Mouse (Mus musculus) liver, adult 2 months (tissue): ENCODE measurements around the gene Rai2. TPM values are rescaled to one million over a fixed set of nuclear protein-coding genes. Genes with fewer than 3 reads are reported as not detected.
"Not testable (repeated sequence)": the region's sequence is repeated elsewhere in the genome, so short reads cannot be mapped to it uniquely, and the experiment has no call there.

Experiments used
- DNase-seq: peaks from one replicate; pipeline ENCODE4 v3.0.0-alpha.2; 2011; ENCODE audit warnings: low read depth, low spot score; ENCODE audit errors: extremely low read depth
- H3K27ac ChIP-seq: fragments of 200-500 bp; replicated peaks from 2 replicates; pipeline ENCODE4 v1.5.1; 2012; ENCODE audit warnings: low read depth, mild to moderate bottlenecking, control low read depth, inconsistent platforms, low read length; ENCODE audit not compliant: insufficient read depth
- H3K27me3 ChIP-seq: fragments of 200-500 bp; 2 replicates; pipeline ENCODE4 v1.6.1; 2012; ENCODE audit warnings: mild to moderate bottlenecking, moderate library complexity, low read length, inconsistent platforms; ENCODE audit not compliant: control insufficient read depth, insufficient read depth
- H3K36me3 ChIP-seq: fragments of 200-500 bp; 2 replicates; pipeline ENCODE4 v1.6.1; 2012; ENCODE audit warnings: low read length, inconsistent platforms; ENCODE audit not compliant: control insufficient read depth, insufficient read depth
- H3K4me1 ChIP-seq: fragments of 200-500 bp; 2 replicates; pipeline ENCODE4 v1.6.1; 2011; ENCODE audit warnings: low read length; ENCODE audit not compliant: control insufficient read depth, insufficient read depth
- H3K4me3 ChIP-seq: fragments of 200-500 bp; 2 replicates; pipeline ENCODE4 v1.5.1; 2011; ENCODE audit warnings: low read depth, mild to moderate bottlenecking, control low read depth, low read length, moderate library complexity; ENCODE audit not compliant: insufficient read depth
- H3K79me2 ChIP-seq: fragments of 200-500 bp; 2 replicates; pipeline ENCODE4 v1.6.1; 2012; ENCODE audit warnings: inconsistent platforms, mild to moderate bottlenecking, low read length, moderate library complexity; ENCODE audit not compliant: control insufficient read depth, insufficient read depth
- H3K9ac ChIP-seq: fragments of 200-500 bp; 2 replicates; pipeline ENCODE4 v1.6.1; 2012; ENCODE audit warnings: low read depth, mild to moderate bottlenecking, control low read depth, inconsistent platforms, low read length
- CTCF ChIP-seq: fragments of 200-500 bp; IDR thresholded peaks from 2 replicates; pipeline ENCODE4 v1.5.1; 2011; ENCODE audit warnings: low read depth, low read length, control low read depth
- POLR2A ChIP-seq: fragments of 200-500 bp; IDR thresholded peaks from 2 replicates; pipeline ENCODE4 v1.6.1; 2011; ENCODE audit warnings: low read length, control low read depth; ENCODE audit not compliant: insufficient read depth; ENCODE audit errors: extremely low read depth
- WGBS: fragments of 180-500 bp; shearing (Covaris S2); methylation state at CpG from one replicate; pipeline ENCODE4 v1.1.7; 2018; 5-methylcytosine and 5-hydroxymethylcytosine counted together
- polyA plus RNA-seq: library from polyadenylated mRNA; depleted of rRNA; stranded (reverse); fragments of >200 nt; gene quantifications from 2 replicates; pipeline ENCODE4 v1.2.3, GENCODE M21; 2012
- total RNA-seq: library from RNA; depleted of rRNA; stranded (reverse); fragments of >200 nt; gene quantifications from 2 replicates; pipeline ENCODE4 v1.2.3, GENCODE M21; 2014

Gene Rai2
- total and polyA plus RNA-seq, 2 experiments, result 0.28 to 2.4 TPM

DNA sequence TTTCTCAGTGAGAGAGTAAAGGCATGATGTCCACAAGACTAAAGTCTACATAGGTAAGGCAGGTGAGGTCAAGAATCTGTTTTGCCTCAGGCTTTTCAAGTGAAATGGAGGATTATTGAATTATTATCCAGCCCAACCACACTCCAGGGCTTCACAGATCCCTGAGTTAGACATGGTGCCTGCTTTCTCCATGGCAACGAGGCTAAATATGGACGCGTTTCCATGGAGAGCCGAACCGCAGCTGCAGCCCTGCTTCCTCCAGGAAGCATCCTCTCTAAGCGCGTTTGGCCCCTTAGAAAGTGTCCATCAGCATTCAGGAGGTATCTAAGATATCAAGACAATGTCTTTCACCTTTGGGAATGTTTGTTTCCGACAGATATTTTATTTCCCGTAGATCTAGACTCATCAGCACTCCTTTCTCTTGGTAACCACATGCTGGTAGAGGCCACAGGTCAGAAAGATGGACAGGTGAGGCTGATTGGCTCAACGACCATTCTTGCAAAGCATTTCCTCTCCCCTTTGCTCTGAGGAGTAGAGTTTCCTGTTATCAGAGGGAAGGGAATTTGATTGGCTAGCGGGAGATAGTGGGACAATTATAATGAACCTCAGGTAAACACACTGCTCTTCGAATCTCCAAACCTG is 59.6 kb downstream of the Rai2 start:
- no peaks in the 10 kb centered on the region for H3K36me3 ChIP-seq
- TF ChIP-seq CTCF (no peak), POLR2A (no peak)
- H3K27ac ChIP-seq, result no peak overlapping the region
- 77% methylated on average over 12 of the region's 12 CpGs for WGBS
- no peak overlapping the region for H3K9ac ChIP-seq
- no peaks in the 10 kb centered on the region for H3K79me2 ChIP-seq
- DNase-seq, result no peak
- no peaks in the 10 kb centered on the region for H3K27me3 ChIP-seq
- H3K4me3 ChIP-seq, result no peak overlapping the region
- no peaks in the 10 kb centered on the region for H3K4me1 ChIP-seq

GRCm38 (mm10) chrX:161780321-161781034 is 63.6 kb downstream of the Rai2 start:
- Histone ChIP-seq H3K9ac (no peak overlapping the region), H3K4me3 (no peak overlapping the region), H3K27me3 (no peaks in the 10 kb centered on the region), H3K36me3 (no peaks in the 10 kb centered on the region), H3K79me2 (no peaks in the 10 kb centered on the region), H3K4me1 (no peaks in the 10 kb centered on the region), H3K27ac (no peak overlapping the region)
- DNase-seq, result no peak
- 92% methylated on average over 6 of the region's 6 CpGs for WGBS
- TF ChIP-seq CTCF (no peak), POLR2A (no peak)

- Histone ChIP-seq H3K4me1 (no peaks in the 10 kb centered on the region), H3K27ac (no peak overlapping the region), H3K36me3 (no peaks in the 10 kb centered on the region), H3K27me3 (no peaks in the 10 kb centered on the region), H3K79me2 (no peaks in the 10 kb centered on the region), H3K4me3 (no peak overlapping the region), H3K9ac (no peak overlapping the region)
- TF ChIP-seq POLR2A (no peak), CTCF (peak; percentile 35; the same call in 1 of the 2 replicates)
- 15% methylated on average over 6 of the region's 6 CpGs for WGBS
- peak; percentile 2 for DNase-seq
Observed at GRCm38 (mm10) chrX:161790182-161790581, 73.3 kb downstream of the Rai2 start.

- not testable (repeated sequence) for H3K9ac ChIP-seq, H3K79me2 ChIP-seq, H3K36me3 ChIP-seq, H3K27ac ChIP-seq, H3K4me1 ChIP-seq, H3K27me3 ChIP-seq, H3K4me3 ChIP-seq
- WGBS, result 11% methylated on average over 2 of the region's 2 CpGs
- peak; percentile 18 for DNase-seq
Observed at GRCm38 (mm10) chrX:161826186-161826585, 109.3 kb downstream of the Rai2 start.
